Mouse (Mus musculus) ES-E14 (cell line): ENCODE measurements around the gene Filip1.

Source experiments
- CHD2 ChIP-seq: IDR thresholded peaks from 2 replicates; pipeline ENCODE4 v1.6.1; 2014; ENCODE audit warnings: mild to moderate bottlenecking, low read depth, low read length, inconsistent platforms
- HCFC1 ChIP-seq: IDR thresholded peaks from 2 replicates; pipeline ENCODE4 v1.6.1; 2012; ENCODE audit warnings: low read length, inconsistent platforms, borderline replicate concordance; ENCODE audit not compliant: insufficient read depth
- MAFK ChIP-seq: IDR thresholded peaks from 2 replicates; pipeline ENCODE4 v1.6.1; 2014; ENCODE audit warnings: mild to moderate bottlenecking, low read depth, low read length, inconsistent platforms; ENCODE audit not compliant: insufficient read depth
- ZNF384 ChIP-seq: IDR thresholded peaks from 2 replicates; pipeline ENCODE4 v1.6.1; 2012; ENCODE audit warnings: low read depth, low read length, inconsistent platforms

DNA sequence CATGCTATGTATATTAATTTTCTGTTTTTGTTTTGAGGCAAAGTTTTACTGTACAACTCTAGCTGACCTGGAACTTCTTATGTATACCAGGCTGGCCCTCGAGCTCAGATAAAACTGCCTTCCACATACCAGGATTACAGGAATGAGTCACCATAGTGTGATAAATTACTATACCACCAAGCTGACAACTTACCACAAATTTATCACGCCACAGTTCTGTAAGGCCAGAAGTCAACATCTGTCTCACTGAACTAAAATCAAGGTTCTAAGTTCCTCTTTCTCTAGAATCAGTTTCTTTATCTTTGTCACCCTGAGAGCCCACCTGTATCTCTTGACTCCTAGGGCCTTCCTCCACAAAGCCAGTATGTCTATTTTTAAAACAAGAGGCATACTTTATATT, 45.0 kb upstream of the Filip1 start:
- TF ChIP-seq CHD2 = no peak
- no peak for TF ChIP-seq ZNF384
- no peak for TF ChIP-seq MAFK
- no peak for TF ChIP-seq HCFC1
